Mouse (Mus musculus): ENCODE results near the gene Alg14.

DNA sequence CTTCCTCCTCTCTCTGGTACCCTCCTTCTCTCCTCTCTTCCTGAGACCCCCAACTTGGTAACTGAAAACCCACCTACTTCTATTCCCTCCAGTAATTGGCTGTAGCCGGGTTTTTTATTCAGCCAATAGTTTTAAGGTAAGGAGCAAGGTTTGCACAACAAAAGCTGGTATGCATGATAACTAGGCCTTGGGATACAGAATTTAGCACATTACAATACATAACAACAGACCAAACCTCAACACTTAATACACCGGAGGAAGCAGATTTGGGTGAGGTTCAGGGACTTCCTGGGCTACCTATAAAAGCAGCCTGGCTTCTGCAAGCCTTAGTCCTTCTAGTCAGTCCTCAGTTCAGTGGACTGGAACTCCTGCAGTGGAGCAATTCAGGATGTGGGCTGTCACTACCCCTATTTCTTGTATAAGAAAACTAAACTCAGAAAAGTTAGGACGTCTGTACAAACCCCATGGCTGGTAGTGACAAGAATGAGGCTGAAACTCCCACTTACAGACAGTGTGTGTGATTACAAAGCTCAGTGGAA lies 96.0 kb downstream of the Alg14 start:
- no peak for TF ChIP-seq CTCF (IDR thresholded peaks at IDR 0.05; ENCODE audit: insufficient read depth, low read length)
- no peak for TF ChIP-seq POLR2A (IDR thresholded peaks at IDR 0.05; ENCODE audit: borderline replicate concordance, extremely low read depth, low read depth, low read length)

Measured in lung, adult 2 months (tissue).